Mouse (Mus musculus) frontal cortex, adult 2 months (tissue): ENCODE data around the gene Smc4. TPM values are rescaled to one million over a fixed set of nuclear protein-coding genes. Genes with fewer than 3 reads are reported as not detected.

Source experiments
- DNase-seq, 2 experiments: peaks; one replicate each; pipeline ENCODE4 v3.0.0; 2022; ENCODE audit warnings: low spot score in 1 of 2; ENCODE audit errors: extremely low spot score in 1 of 2
- polyA plus RNA-seq: library from polyadenylated mRNA; depleted of rRNA; stranded (reverse); fragments of >200 nt; gene quantifications from 2 replicates; pipeline ENCODE4 v1.2.3, GENCODE M21; 2012; rRNA removed

Gene Smc4
- 3.9 and 4.6 TPM in 2 replicates for polyA plus RNA-seq

- peak; percentile 89 to 97 for DNase-seq
These were observed at the start of gene Smc4, which contains the start of gene Ift80 for GRCm38 (mm10) chr3:69004437-69005337. Gene Smc4, plus strand, starts transcription at chr3:69004738. Gene Ift80, minus strand, starts transcription at chr3:69004570.

- DNase-seq = peak in 1 of 2 experiments; percentile 61
These were observed 48.1 kb upstream of the Smc4 start for GRCm38 (mm10) chr3:68956454-68956853.

- no peak for DNase-seq
These were observed 47.1 kb upstream of the Smc4 start for GRCm38 (mm10) chr3:68957413-68957812.

DNA sequence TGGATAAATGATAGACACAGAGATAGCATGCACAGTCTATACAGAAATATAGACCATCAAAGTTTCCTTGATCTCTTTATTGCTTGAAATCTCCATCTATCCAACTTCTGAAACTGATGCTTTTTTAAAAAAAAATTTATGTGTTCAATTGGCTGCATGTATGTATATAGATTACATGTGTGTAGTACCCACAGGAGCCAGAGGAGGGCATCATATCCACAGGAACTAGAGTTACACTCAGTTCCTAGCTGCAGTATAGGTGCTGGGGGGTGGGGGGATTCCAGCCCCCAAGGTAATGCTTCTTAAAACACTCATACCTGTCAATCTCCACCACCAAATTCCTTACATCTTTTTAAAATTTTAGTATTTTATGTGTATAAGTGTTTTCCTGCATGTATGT is 39.9 kb upstream of the Smc4 start:
- no peak for DNase-seq

DNA sequence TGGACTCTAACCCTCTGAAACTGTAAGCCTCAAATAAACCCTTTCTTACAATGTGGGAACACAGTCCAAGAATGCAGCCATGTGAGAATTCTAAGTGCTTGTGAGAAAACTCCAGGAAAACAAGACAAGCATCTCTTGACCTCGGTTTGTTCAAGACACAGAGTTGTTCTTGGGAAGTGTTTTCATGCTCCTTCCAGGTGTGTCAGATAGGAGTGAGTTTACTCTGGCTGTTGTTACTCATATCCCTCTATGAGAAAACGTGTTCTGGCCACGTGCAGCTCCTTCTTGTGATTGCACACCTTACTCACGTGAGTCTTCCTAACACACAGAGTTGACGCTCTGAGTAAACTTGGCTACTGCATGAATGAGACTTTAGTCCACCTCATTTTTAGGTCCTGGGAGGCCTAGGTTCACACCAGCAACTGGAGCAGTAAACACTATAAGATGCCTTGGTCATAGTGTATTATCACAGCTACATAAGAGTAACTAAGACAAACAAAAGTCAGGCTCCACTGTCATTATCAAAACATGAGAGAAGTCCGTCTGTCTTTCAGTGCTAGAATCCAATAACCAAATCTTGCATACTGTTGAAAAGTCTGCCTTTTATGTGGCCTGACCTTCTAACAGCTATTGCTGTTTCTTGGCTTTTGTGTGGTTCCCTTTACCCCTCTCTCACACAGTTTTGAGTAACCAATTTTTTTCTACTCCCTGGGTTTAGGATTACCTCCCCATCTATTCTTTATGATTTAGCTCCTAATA is 37.8 kb upstream of the Smc4 start:
- DNase-seq = no peak

DNA sequence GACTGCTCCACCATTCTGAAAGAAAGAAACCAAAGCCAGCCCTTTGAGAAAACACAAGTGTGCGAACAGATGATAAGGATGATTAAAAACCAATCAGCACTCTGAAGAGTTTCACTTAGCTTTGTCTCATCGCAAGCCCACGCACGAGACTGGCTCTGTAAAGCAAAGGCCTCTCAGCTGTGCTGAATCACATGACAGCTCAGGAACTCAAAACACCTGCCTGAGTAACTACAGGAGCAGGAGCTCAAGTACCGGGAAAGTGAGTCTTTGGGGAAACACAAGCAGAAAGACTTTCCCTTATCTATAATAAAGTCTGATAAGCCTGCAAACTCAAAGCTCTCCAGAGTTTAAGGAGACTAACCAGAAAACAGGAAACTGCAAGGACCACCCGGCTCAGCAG is 37.1 kb upstream of the Smc4 start:
- DNase-seq = no peak

- no peak for DNase-seq
These were observed 35.4 kb upstream of the Smc4 start for GRCm38 (mm10) chr3:68969091-68969590.

DNA sequence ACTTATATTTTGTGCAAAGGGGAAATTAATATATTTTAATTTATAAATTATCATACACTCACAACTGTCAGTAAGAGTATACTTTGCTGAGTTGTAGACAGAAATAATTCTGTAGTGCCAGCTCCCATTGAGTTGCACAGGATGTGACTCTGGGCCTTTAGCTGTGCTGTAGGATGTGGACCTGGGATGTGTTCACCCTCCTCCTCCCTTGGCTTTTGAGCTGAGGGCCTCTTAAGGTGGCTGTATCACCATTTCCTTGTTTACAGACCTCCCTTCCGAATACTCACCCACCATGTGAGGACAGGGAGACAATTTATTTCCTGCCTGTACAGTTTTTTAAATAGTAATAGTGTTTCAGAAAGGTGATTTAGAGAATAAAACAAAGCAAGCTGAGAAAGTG is 31.0 kb upstream of the Smc4 start:
- no peak for DNase-seq

- DNase-seq = no peak
These were observed 29.7 kb upstream of the Smc4 start for GRCm38 (mm10) chr3:68974639-68975532.

DNA sequence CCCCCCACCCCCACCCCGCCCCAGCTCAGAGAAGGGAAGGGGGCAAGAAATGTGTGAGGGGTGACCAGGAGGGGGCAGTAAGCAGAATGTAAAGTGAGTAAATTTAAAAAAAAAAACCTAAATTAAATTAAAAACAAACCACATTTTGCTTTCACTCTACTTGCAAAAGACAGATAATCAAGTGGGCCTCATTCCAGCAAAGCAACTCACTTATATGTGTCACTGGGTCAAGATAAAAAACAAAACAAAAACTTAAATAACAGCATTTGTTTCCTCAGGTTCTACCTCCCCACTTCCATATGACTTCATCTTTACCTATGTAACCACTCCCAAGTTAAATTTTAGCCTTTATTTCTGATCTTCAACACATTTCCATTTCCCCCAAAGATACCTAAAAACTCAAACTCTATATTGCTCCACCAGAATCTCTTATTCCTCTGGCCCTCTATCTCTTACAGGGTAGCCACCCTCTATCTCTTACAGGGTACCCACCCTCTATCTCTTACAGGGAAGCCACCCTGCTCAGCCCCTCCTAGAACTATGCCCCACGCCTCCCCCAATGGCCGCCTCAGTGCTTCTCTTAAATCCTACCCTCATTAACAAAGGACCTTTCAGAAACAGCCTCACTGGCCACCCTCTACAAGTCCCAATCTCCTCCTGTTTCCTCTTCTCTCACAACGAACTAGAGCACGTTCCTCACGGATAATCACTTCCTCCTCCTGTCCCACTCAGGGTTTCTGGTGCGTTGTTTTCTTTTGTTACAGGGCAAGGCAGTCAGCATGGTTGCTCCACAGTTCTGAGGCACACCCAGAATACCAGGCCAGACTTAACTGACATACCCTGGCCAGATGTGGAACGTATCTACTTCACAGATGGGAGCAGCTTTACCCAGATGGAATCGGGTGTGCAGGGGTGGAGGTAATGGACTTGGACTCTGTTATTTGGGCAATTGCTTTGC is 28.7 kb upstream of the Smc4 start:
- no peak for DNase-seq

GRCm38 (mm10) chr3:68977696-68978095 is 26.8 kb upstream of the Smc4 start:
- DNase-seq = no peak

DNA sequence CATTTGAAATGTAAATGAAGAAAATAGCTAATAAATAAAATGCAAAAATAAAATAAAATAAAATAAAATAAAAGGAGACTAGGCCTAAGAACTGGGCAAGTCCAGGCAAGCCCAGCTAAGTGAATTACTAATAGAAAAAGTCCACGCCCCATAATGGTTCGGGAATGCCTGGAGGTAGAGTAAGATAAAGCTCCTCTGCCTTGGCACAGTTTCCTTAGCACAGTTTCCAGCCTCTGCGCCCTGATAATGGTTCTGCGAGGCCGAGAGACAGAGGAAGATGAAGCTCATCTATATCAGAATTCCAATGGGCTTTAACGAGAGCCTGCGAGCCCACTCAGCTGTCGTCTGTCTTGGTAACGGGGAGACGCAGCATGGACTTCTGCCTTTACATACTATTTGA is 25.4 kb upstream of the Smc4 start:
- DNase-seq = no peak

DNA sequence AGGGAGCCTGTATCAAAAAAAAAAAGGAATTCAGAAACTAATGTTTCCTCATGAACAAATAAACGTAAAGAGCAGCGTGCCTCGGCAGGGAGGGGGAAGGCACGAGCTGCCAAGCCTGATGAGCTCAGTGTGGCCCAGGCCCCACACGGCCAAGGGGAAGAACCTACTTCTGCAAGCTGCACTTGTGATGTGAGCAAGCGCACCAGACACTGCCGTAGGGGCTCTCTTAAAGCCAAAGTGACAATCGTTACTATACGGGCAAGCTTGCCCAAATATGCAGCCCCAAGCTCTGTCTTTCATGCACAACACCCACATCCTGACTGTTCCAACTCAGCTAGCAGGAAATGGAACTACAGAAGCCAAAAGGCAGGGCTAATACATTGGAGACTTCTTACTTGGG is 23.6 kb upstream of the Smc4 start:
- no peak for DNase-seq

DNA sequence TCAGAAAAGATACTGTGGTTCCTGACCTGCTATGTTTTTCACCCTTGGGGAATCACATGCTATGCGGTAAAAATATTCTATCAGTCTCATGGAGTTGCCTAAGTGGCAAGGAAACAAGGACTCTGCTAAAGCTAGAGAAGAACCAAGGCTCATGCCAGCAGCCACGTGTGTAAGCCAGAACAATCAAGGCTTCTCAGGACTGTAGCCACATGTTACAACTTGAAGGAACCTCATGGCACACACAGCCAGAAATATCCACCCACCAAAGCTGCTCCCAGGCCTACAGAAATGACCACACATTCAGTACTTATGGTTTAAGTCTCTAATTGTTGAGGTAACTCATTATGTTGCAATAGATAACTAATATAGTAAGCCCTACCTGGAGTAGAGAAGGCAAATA is 18.0 kb upstream of the Smc4 start:
- no peak for DNase-seq

DNA sequence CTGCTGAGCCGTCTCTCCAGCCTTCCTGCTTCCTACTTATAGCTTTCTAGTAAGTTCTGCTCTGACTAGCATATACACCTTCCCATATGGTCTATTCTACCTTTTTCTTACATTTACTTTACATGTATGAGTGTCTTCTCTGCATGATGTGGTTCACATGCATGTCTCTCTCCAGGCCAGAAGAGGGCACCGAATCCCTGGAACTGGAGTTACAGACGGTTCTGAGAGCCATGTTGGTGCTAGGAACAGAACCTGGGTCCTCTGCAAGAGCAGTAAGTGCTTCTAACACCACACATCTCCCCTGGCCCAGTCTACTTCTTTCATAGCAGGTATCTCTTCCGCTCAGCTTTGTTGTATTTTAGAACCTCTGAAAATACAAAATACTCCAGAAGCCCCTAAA is 1.8 kb upstream of the Smc4 start:
- no peak for DNase-seq

DNA sequence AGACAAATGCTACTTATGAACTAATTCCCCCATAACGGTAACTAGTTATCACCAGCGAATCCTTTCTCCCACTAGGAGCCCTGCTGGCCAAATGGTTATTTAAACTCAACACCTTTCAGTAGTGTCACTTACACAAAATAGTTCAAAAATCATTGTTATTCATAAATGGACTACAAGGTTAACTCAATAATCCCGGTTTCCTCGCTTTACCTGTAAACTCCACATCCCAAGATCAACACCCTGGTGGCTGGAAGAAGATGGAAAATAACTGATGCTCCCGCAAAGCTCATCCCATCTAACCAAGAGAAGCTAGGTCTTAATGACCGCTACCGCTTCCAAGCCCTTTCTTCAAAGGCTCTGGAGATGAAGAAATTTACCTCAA is 492 bp upstream of the Smc4 start:
- DNase-seq = no peak

GRCm38 (mm10) chr3:69005338-69006245 is 1.1 kb downstream of the Smc4 start:
- DNase-seq = peak in 1 of 2 experiments; percentile 30

DNA sequence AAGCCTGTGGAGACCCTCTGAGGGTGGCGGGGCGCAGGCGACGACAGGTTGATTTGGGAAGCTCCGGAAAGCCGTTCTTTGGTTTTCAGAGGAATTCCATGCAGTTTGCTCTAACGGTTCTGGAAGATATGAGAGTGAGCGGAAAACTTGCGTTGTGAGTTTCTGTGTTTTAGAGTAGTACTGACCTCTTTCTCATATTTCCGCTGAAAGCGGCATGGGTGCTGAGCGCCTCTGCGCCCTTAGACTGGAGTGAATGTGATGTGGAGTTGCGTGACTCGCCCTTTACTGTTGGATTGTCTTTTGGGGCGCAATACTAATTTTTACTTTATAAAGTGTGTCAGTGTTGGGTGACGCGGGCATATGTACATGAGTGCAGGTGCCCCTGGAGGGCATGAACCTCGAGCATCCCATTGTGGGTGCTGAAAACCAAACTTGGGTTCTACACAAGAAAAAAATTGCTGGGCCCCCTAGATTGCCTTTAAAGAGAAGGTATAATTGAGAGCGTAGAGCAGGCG is 1.8 kb downstream of the Smc4 start:
- no peak for DNase-seq
